16 mouse cellular contexts compared by ENCODE assay signal in genomic region chr19:46856232-46856631, GRCm38 (mm10).
A peak's percentile ranks its signal among the peaks of the same experiment; 100 is the strongest.
DNase-seq lines count a peak whose midpoint lies in the region; ATAC-seq and TF ChIP-seq lines count a peak whose summit lies in the region.
"Had no signal": no experiment of that assay in that cellular context is flagged by ENCODE, and none has a peak within 500 bp of the region (broad histone marks: within the 10 kb centered on the region; RNA-seq: fewer than 3 reads in every experiment).

No protein-coding gene starts in this region.

- H3K4me3 ChIP-seq in heart, embryonic 12.5 days: no peak overlapping the region
- peak overlapping the region; percentile 52; the same call in 1 of the 2 replicates for H3K4me3 ChIP-seq in G1E (ENCODE audit: low read depth, low read length)
- no peak overlapping the region for H3K4me3 ChIP-seq in forebrain, embryonic 13.5 days
- H3K4me3 ChIP-seq in midbrain, embryonic 11.5 days (ENCODE audit: low read depth, low read length): no peak overlapping the region
- H3K4me3 ChIP-seq in kidney, adult 2 months (ENCODE audit: insufficient read depth, low read depth, low read length): no peak overlapping the region
- H3K4me3 ChIP-seq: embryonic facial prominence, embryonic 12.5 days; limb, embryonic 12.5 days; stomach, embryonic 15.5 days had no signal

- no peak for TF ChIP-seq CTCF in G1E (IDR thresholded peaks at IDR 0.05; ENCODE audit: low read depth, low read length)
- TF ChIP-seq CTCF in kidney, adult 2 months (conservative IDR thresholded peaks at IDR 0.05; ENCODE audit: insufficient read depth, insufficient read length, low read depth, low read length): no peak

- no peak for TF ChIP-seq POLR2A in kidney, adult 2 months (IDR thresholded peaks at IDR 0.05; ENCODE audit: low read depth, low read length)

- DNase-seq in heart, adult 8-10 months (ENCODE audit: low spot score): no peak
- DNase-seq in G1E (ENCODE audit: low spot score): no peak
- DNase-seq in midbrain, embryonic 11.5 days (ENCODE audit: low spot score, missing footprints): no peak
- DNase-seq in embryo, embryonic 10.5 days (ENCODE audit: low spot score): no peak
- DNase-seq in kidney, adult 2 months: no peak
- DNase-seq in cerebellum, postnatal 10 days: no peak
- DNase-seq: B cell, adult 2 months; cerebellum, adult 11-12 months; kidney, postnatal 36 days; lung, postnatal 10 days; thymus, postnatal 36 days had no signal

- H3K4me2 ChIP-seq in heart, embryonic 12.5 days: peak overlapping the region; percentile 11; the same call in 1 of the 2 replicates
- H3K4me2 ChIP-seq in forebrain, embryonic 13.5 days: no peak overlapping the region
- H3K4me2 ChIP-seq in midbrain, embryonic 11.5 days: peak overlapping the region; percentile 9; the same call in 1 of the 2 replicates
- H3K4me2 ChIP-seq: embryonic facial prominence, embryonic 12.5 days; limb, embryonic 12.5 days; stomach, embryonic 15.5 days had no signal

- no peaks in the 10 kb centered on the region for H3K27me3 ChIP-seq in heart, embryonic 12.5 days (replicated peaks)
- no peaks in the 10 kb centered on the region for H3K27me3 ChIP-seq in G1E (ENCODE audit: insufficient read depth, low read length)
- no peaks in the 10 kb centered on the region for H3K27me3 ChIP-seq in forebrain, embryonic 13.5 days
- H3K27me3 ChIP-seq in midbrain, embryonic 11.5 days (ENCODE audit: control insufficient read depth, insufficient read depth, low read length): no peaks in the 10 kb centered on the region
- H3K27me3 ChIP-seq in kidney, adult 2 months (replicated peaks; ENCODE audit: control insufficient read depth, insufficient read depth, low read length): no peaks in the 10 kb centered on the region
- H3K27me3 ChIP-seq: embryonic facial prominence, embryonic 12.5 days; limb, embryonic 12.5 days; stomach, embryonic 15.5 days had no signal

- no peak overlapping the region for H3K9ac ChIP-seq in heart, embryonic 12.5 days
- H3K9ac ChIP-seq in forebrain, embryonic 13.5 days: no peak overlapping the region
- peak overlapping the region; percentile 30; the same call in 1 of the 2 replicates for H3K9ac ChIP-seq in midbrain, embryonic 11.5 days (ENCODE audit: low read length)
- H3K9ac ChIP-seq: embryonic facial prominence, embryonic 12.5 days; limb, embryonic 12.5 days; stomach, embryonic 15.5 days had no signal

- no peaks in the 10 kb centered on the region for H3K9me3 ChIP-seq in heart, embryonic 12.5 days (replicated peaks)
- no peaks in the 10 kb centered on the region for H3K9me3 ChIP-seq in G1E (replicated peaks)
- no peaks in the 10 kb centered on the region for H3K9me3 ChIP-seq in forebrain, embryonic 13.5 days (replicated peaks)
- no peaks in the 10 kb centered on the region for H3K9me3 ChIP-seq in midbrain, embryonic 11.5 days (ENCODE audit: control insufficient read depth, low read length)
- H3K9me3 ChIP-seq: embryonic facial prominence, embryonic 12.5 days; limb, embryonic 12.5 days; stomach, embryonic 15.5 days had no signal

- no peak overlapping the region; the same call in 1 of the 2 replicates for H3K27ac ChIP-seq in heart, embryonic 12.5 days (ENCODE audit: poor library complexity, severe bottlenecking)
- peak overlapping the region; percentile 7 for H3K27ac ChIP-seq in forebrain, embryonic 13.5 days
- peak overlapping the region; percentile 14; the same call in 1 of the 2 replicates for H3K27ac ChIP-seq in midbrain, embryonic 11.5 days (ENCODE audit: low read depth, low read length)
- no peak overlapping the region; the same call in 1 of the 2 replicates for H3K27ac ChIP-seq in kidney, adult 2 months (ENCODE audit: insufficient read depth, low read depth, low read length)
- H3K27ac ChIP-seq: embryonic facial prominence, embryonic 12.5 days; limb, embryonic 12.5 days; stomach, embryonic 15.5 days had no signal

- ATAC-seq in heart, embryonic 12.5 days (ENCODE audit: insufficient number of reproducible peaks, low FRiP score): no peak
- ATAC-seq in G1E (ENCODE audit: extremely low read depth, insufficient number of reproducible peaks, low FRiP score, poor library complexity, severe bottlenecking): no peak
- ATAC-seq in forebrain, embryonic 13.5 days: no peak
- no peak for ATAC-seq in midbrain, embryonic 11.5 days (ENCODE audit: low FRiP score)

- 49% methylated on average over 6 of the region's 6 CpGs for WGBS in heart, embryonic 12.5 days
- WGBS in forebrain, embryonic 13.5 days: 64% methylated on average over 6 of the region's 6 CpGs
- WGBS in midbrain, embryonic 11.5 days: 53% methylated on average over 6 of the region's 6 CpGs
- 69% methylated on average over 6 of the region's 6 CpGs for WGBS in kidney, adult 2 months

- 0 out of 2 replicates have a peak, but pooled peaks cover 4% of the 10 kb centered on the region for H3K36me3 ChIP-seq in heart, embryonic 12.5 days
- peaks cover 84% of the 10 kb centered on the region for H3K36me3 ChIP-seq in G1E (replicated peaks)
- H3K36me3 ChIP-seq in forebrain, embryonic 13.5 days (ENCODE audit: poor library complexity, severe bottlenecking): no peaks in the 10 kb centered on the region
- no peaks in the 10 kb centered on the region for H3K36me3 ChIP-seq in midbrain, embryonic 11.5 days (ENCODE audit: control insufficient read depth, insufficient read depth, low read length)
- no peaks in the 10 kb centered on the region for H3K36me3 ChIP-seq in kidney, adult 2 months (ENCODE audit: control insufficient read depth, insufficient read depth, low read length)
- H3K36me3 ChIP-seq: embryonic facial prominence, embryonic 12.5 days; limb, embryonic 12.5 days; stomach, embryonic 15.5 days had no signal

- H3K4me1 ChIP-seq in heart, embryonic 12.5 days (replicated peaks): peaks cover 30% of the 10 kb centered on the region
- H3K4me1 ChIP-seq in G1E (ENCODE audit: insufficient read depth, low read depth, low read length): peaks cover 82% of the 10 kb centered on the region
- peaks cover 9% of the 10 kb centered on the region; the same call in 1 of the 2 replicates for H3K4me1 ChIP-seq in forebrain, embryonic 13.5 days
- peaks cover 11% of the 10 kb centered on the region for H3K4me1 ChIP-seq in midbrain, embryonic 11.5 days (ENCODE audit: control insufficient read depth, insufficient read depth, low read length)
- peaks cover 6% of the 10 kb centered on the region; the same call in 1 of the 2 replicates for H3K4me1 ChIP-seq in kidney, adult 2 months (ENCODE audit: control insufficient read depth, insufficient read depth, low read length)
- H3K4me1 ChIP-seq: stomach, embryonic 15.5 days had no signal

Comparison
In these comparisons a context has a peak if more than half of its experiments do, and no peak if none do; other contexts are left out.
1. H3K27ac ChIP-seq: peak in forebrain, embryonic 13.5 days (single experiment) and midbrain, embryonic 11.5 days (single experiment); none in heart, embryonic 12.5 days (single experiment) and kidney, adult 2 months (single experiment).